Mouse (Mus musculus) embryo, embryonic 10.5 days (tissue): ENCODE measurements around the gene Olfr157.

Experiments used
- DNase-seq: peaks from one replicate; pipeline ENCODE4 v3.0.0-alpha.2; 2015; ENCODE audit warnings: low spot score

Gene Olfr157

DNA sequence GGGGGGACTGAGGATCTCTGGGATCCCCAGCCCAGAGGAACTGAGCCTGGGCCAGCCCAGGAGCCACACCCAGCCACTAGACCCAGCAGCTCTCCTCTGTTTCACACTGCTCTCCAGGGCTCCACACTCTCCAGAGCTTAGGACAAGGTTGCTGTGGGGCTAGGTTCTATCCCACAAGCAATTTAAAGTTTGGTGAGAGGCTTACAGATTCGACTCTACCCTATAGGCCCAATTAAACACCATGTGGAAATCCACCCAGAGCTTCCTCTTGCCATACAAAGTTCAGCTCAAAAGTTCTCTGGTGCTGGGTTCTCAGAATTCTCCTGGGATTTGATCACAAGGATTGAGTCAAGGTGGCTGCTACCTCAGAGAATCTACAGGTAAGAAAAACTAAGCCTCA lies at the start of gene Olfr157:
Gene Olfr157 (minus strand): TSS at position 101 of the 400 bp plus-strand sequence.
- DNase-seq: no peak

DNA sequence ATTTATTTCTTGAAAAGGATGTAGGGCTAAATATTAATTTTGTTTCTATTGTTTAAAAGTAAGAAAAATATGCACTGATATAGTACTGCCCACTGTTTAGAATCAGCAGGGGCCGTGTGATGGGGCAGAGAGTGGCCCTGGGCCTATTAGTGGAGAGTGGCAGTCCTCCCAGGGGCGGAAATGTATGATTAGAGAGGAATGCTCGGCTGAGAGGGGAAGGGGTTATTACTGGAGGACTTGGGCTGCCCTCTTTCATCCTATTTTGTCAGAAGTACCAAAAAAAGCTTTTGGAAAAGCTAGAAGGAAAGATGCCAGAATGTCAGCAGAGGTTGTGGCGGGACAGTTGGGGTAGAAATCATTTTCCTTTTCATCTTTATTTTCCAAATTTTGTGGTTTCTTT lies 44.2 kb upstream of the Olfr157 start:
- peak; percentile 57 for DNase-seq

DNA sequence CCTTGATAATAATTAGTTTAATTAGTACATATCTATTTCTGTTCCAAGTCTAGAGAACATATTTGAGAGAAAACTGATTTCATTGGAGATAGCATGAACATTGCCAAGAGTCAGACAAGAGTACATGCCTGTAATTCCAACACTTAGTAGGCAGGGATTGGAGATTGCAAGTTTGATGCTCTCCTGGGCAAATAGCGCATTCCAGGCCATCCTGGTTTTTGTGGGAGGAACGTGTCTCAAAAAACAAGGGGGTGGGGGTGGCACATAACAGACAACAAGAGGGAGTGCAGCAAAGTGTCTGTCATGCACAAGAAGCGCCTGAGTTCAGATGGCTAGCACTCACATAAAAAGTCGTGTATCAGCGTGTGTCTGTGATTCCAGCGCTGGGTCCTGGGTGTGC lies 39.6 kb upstream of the Olfr157 start:
- DNase-seq: no peak

DNA sequence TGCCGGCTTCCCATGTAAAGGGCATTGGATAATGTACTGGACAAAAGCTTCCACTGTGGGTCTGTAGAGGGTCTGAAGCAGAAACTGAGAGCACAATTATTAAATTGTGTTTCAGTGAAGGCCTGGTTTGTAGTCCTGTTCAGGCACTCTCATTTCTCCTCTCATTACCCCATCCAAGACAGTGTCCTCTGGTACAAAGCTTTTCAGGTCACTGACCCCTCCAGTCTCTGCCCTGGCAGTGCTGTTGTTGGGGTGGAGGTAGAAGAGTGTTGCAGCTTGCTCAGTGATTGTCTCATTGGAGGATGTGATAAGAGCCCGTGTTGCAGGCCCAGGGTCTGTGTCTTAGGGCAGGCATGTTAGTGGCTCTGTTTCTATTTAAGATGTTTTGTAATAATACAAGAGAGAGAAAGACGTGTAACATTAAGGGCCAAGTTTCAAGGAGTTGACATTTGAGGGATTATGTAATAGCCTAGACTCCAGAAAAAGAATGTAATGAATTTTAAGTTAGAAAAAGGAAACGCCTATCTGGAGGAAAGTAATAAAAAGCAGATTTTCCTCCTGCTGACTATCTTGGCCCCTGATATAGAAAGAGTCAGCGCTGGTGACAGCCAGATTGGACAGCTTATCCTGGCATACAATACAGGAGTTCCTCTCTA lies 38.2 kb upstream of the Olfr157 start:
- DNase-seq: no peak

DNA sequence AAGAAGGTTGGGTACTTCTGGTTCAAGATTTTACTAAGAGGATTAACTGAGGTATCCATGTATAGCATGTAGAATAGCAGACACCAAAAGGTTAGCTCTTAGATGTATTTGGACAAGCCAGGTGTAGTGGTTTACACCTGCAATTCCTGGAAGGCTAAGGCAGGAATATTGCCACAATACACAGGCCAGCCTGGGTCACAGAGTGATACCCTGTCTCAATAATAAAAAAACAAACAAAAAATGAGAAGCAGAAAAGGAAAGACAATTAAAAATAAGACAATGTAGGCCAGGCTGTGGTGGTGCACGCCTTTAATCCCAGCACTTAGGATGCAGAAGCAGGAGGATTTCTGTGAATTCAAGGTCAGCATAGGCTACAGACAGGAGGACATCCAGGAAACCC lies 37.2 kb upstream of the Olfr157 start:
- no peak for DNase-seq

DNA sequence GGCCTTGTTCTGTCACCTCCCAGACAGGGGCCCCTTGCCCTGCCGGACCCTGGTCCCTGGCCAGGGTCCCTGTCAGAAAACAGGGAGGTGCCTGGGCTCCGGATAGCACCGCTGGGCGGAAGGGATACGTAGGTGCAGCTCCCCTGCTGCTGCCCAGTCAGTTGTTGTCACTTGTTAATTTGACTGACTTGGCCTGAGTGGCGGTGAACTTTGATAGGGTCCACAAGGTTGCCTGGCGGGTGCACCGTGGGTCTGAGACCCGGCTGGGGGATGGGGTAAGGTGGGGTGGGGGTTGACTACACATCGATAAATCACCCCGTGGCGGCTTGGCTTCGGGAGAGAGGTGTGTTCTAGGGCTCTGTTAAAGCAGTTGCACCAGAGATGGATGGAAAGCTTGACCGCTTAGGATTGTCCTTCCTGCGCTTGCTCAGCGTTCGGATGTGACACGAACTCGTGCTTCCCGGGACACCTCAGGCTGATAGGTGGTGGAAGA lies 36.0 kb upstream of the Olfr157 start:
- DNase-seq: peak; percentile 63

DNA sequence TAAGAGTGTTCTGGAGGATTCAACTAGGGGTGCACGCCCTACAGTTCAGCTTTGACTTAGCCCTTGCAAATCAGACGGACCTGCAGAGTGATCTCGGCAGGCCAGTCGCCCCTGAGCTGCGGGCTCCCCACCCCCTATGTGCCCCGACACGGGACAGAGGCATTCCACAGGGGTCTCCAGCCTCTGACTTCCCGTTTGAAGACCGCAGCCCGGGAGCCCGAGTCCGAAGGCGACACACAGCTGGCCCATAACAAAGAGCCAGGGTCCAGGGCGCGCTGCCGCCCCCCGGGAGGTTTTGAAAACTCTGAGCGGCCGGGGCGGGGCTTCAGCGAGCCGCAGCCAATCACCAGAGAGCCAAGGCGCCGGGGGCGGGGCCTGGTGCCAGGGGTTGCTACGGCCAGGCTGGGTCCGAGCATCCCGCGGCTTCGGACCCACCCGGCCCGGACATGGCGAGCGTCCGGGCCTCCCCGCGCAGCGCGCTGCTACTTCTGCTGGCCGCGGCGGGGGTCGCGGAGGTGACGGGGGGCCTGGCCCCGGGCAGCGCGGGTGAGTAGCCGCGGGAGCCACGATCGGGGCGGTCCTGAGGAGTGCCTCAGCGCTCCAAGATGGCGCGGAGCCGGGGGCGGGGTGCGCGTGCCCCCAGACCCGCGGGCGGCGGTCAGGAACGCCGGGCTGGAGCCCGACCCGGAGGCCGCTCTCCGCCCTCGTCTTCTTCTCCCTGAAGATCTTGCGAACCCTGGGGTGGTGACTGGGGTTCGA lies 35.3 kb upstream of the Olfr157 start, which contains the start of gene Reck:
Gene Reck (plus strand): TSS at position 371 of the 759 bp plus-strand sequence.
- DNase-seq: peak; percentile 98

DNA sequence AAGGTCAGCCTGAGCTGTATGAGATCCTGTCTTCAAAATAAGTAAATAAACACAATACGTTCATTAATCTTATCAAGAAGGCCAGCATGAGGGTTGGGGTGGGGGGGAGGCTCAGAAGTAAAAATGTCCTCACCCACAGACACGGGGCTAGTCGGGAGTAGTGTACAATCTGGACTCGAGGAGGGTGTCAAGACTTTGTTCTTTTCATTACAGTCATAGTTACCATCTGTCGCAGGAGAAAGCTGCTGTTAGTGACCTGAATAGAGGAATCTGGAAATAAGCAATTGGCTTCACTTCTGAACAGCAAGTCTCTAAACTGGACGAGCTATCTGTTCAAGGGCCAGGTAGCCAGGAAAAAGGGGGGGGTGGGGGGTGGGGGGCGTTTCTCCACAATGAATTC lies 34.5 kb upstream of the Olfr157 start:
- peak; percentile 21 for DNase-seq

DNA sequence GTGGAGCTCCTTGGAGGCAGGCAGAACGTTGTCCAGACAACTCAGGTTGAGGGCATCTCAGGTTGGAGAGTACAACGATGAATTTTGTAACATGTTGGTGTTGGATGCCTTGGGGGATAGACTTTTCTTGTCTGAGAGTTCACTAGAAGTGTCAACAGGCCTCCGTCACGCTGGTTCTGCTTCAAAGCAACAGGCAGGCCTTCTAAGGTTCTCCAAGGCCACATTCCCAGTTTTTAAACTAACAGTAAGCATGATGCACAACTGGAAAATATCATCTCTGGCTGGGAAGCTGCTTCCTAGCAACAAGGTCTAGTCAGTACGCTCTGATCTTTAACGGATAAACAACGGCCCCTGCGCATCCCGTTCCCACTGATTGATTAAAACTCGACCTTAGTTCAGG lies 29.8 kb upstream of the Olfr157 start:
- no peak for DNase-seq

DNA sequence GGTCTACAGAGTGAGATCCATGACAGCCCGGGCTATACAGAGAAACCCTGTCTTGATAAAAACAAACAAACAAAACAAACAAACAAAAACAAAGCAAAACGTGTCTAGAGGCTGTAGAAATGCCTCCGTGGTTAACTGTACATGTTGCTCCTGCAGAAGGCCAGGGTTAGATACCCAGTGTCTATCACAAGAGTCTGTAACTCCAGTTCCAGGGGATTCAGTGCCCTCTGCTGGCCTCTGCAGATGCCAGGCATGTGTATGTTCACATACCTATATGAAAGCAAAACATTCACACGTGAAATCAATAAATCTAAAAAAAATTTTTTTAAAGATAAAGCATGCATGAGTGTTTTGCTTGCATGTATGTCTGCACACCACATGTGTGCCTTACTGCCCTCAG lies 23.3 kb upstream of the Olfr157 start:
- no peak for DNase-seq

DNA sequence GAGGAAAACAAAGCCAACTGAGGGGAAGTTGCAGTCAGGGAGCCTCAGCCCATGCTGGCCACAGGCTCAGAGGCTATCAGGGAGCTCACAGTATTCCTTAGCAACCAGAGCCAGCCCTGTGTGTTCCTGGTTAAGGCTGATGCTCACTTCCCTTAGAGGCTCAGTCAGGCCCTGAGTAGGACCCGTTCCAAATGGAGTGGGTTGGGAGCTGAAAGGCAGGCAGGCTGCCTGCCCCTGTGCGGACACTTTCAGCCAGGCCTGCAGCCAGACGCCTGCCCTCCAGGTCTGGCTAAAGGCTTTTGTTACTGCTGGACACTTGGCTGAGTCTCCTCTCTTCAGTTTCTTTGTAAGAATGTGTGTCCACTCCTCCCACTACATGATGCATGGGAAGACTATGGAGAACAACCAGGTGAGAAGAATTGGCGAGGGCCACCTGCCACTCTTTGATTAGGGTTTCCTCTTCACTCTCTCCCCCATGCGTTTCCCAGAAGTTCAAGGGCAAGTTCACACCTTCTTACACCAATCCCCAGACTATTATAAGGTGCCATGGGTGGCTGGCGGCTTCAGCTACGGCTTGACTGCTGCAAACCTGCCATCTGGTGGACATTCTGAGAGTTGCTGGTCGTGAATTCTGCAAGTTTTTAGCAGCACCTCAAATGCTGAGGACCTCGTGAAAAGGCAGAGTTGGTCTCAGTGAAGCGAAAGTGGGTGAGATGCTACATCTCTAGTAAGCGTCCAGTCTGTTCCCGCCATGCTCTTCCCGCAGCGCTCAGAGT lies 20.9 kb upstream of the Olfr157 start:
- peak; percentile 85 for DNase-seq

DNA sequence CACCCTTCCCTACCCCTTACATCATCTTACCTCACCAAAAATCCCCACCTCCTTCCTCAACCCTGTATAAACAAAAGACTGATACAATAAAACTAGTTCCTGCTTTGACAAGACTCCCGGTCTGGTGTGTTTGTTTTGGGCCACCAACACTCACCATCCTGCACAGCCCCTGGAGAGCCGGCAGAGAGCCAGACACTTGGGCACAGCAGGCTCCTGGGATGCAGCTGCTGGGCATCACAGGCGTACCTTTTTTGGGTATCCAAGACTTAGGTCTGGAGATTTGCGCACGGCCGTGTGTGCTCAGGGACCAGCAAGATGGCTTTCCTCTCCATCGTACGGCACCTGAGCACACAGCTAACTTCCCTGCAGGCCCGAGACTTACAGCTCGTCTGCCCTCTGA lies 19.9 kb upstream of the Olfr157 start:
- no peak for DNase-seq

DNA sequence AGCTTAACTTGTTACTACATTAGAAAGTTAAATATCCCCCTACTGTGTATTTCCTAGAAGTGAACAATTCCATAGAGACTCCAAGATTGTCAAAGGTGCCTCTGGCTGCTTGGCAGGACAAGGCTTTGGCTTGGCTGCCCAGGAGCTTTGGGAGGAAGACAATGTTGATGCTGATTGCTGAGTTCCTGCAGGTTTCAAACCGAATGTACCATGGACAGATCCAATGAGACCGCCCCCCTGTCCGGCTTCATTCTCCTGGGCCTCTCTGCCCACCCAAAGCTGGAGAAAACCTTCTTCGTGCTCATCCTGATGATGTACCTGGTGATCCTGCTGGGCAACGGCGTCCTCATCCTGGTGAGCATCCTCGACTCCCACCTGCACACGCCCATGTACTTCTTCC lies 14.1 kb upstream of the Olfr157 start:
- DNase-seq: no peak

DNA sequence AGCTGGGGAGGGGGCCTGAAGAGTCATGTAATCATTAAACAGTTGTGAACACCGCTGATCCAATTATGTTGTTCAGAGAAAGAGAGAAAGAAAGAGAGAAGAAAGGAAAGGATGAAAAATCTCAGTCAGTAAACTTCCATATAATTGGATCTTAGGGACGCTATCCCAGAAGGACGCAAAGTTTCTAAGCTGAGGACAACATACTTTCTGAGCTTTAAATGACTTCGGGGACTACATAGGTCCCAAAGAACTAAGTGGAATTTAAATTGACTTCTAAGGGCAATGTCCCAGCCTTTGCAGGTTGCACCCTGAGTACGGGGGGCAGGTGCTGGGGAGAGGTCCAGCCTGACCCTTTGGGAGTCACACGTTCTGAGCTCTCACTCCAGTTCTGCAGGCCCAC lies 11.3 kb upstream of the Olfr157 start, which contains the start of gene Olfr155:
Gene Olfr155 (plus strand): TSS at position 301 of the 400 bp plus-strand sequence.
- DNase-seq: no peak

DNA sequence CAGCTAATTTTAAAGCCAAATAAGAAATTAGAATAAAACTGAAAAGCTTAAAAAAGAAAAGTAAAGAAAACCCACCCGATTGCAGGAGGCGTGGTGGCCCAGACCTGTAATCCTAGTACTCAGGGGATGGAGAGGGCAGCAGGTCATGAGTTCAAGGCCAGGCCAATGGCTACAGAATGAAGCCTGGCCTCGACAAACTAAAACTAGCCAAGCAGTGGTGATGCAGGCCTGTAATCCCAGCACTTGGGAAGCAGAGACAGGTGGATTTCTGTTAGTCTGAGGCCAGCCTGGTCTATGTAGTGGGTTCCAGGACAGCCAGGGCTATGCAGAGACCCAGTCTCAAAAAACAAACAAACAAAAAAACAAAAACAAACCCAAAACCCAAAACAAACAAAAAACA lies 1.7 kb downstream of the Olfr157 start:
- no peak for DNase-seq

DNA sequence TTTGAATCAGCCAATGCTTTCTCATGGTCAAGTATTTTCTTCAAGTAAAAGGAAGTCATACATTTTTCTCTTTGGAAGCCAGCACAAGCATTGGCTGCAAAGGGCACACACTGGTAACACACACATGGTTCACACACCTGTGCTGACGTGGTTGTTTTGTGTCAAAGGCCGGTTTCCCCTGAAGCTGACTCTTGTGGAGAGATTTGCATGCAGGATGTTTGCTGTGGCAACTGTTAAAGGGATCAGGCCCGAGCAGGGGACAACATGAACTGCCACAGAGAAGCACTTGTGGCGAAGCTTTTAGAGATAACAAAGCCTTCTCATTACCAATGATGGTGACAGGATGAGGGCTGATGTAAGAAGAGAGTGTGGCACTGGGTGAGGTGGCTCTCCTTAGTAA lies 5.3 kb downstream of the Olfr157 start:
- DNase-seq: no peak

DNA sequence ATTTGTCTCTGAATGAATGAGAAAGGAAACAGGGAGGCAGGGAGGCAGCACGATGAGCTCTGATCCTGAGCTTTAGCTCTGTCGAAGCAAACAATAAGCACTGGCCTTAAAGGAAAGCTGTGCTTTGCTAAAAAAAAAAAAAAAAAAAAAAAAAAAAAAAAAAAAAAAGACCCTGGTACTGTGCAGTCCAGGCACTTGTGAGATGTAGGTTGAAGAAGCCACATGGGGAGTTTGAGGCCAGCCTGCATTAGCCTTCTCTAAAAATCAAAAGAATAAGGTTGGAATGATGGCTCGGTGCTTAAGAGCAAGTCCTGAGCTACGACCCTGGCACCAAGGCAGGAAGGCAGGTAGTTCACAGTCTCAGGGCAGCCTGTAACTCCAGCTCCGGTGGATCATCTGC lies 6.2 kb downstream of the Olfr157 start:
- no peak for DNase-seq

DNA sequence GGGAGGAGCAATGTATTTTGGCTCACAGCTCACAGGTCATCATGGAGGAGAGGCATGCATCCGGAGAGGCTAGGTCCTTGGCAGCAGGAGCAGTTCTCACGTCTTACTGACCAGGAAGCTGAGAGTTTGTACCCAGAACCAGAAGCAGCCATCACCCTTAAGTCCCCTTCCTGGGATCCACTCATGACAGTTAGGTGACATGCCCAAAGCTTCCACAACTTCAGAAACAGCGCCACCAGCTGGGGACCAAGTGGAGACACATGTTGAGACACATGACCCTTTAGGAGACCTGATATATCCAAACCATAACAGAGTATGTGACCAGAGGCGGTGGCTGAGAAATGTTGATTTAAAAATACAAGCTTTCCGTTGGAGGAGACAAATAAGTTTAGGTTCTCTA lies 8.0 kb downstream of the Olfr157 start:
- DNase-seq: no peak

DNA sequence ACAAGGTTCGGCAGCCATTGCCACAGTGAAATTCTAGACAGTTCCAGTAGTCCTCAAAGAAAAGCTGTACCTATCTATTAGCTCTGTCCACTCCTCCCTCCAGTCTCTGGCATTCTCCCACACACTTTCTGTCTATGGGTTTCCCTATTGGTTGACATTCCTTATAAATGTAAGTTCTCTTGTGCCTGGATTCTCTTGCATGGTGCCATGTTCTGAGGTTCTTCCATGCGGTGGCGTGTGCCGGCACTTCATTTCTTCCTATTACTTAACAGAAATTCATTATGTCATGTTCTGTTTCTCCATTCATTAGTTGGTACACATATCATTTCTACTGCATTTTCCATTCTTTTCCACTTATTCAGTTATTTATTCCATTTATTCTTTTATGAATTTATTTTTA lies 11.2 kb downstream of the Olfr157 start:
- no peak for DNase-seq

DNA sequence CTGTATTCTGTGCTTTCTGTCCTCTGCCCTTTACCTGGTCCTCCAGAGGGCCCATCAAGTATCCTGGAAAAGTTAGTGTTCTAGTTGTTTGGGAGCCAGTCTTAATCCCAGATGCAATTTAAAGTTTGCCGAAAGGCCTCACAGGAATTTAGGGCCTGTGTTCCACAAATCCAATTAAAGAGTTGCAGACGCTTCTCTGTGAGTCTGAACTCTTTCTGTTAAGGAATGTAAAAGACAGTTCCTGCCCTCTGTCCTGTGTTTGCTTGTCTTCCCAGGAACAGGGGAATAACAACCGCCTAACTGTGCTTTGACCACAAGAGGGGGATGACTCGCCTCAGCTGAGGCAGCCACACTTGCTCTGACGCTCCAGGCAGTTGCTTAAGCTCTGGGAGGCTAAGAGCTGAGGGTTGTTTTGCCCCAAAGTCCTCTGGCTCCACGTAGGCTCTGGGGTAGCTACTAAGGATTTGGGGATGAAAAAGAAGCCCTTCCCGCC lies 16.1 kb downstream of the Olfr157 start, which contains the start of gene Olfr156:
Gene Olfr156 (minus strand): TSS at position 51 of the 493 bp plus-strand sequence.
- peak; percentile 78 for DNase-seq

DNA sequence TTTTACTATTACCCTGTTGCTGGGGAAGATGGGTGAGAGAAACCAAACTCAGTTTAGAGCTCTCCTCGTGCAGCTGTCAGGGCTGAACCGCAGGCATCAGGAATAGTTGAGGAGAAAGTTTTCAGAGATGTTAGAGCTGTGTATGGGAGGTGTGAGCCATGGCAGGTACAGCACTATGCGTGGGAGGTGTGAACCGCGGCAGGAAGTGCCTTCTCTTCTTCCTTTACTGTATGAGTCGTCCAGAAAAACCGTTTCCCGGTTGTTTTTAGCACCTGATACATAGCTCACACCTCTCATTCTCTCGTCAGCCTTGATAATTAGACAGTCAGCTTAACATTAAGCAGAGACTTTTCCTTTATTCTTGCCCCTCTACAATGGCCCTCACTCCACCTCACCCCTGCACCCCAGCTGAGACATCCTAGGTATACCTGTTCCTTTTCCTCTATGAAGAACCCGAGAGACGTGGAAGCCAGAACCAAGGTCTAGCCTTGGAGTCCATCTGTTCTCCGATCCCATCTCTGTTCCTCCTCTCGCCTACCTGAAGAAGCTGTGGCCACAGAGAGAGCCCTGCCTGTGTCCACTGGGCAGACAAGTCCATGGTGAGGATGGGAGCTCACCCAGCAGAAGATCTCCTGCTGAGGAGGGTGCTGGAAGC lies 17.0 kb downstream of the Olfr157 start:
- DNase-seq: no peak

DNA sequence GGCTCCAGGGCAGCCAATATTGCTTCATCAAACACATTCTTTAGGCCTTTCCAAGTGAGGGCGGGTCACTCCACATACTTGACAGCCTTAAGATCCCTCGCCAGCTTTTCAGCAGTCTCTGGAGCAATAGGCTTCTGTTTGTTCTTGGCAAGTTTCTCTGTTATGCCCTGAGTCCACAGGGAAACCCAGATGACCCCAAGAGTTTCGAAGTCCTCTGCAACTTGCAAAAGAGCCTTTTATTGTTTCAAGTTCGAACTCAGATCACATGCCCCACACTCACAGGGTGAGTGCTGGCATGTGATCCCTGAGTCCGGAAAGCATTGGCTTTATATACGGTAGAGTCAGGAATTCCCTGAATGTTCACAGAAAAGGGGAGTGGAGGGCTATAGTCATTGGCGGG lies 41.1 kb downstream of the Olfr157 start:
- DNase-seq: no peak
